Mouse (Mus musculus) stomach, postnatal 0 days (tissue): ENCODE data around the gene Pxdc1. TPM values are rescaled to one million over a fixed set of nuclear protein-coding genes. Genes with fewer than 3 reads are reported as not detected.

Experiments used
- ATAC-seq: fragments of 200-750 bp; cut with Nextera tagmentation; 2 replicates; pipeline ENCODE4 v1.8.0; 2017; ENCODE audit not compliant: low FRiP score, low TSS enrichment
- DNase-seq: peaks from one replicate; pipeline ENCODE4 v3.0.0-alpha.2; 2016; ENCODE audit warnings: low spot score
- H3K27ac ChIP-seq: fragments of 300-500 bp; sonication (generic); replicated peaks from 2 replicates; pipeline ENCODE4 v1.5.1; 2014; ENCODE audit warnings: mild to moderate bottlenecking, control low read depth
- H3K27me3 ChIP-seq: fragments of 300-500 bp; sonication (generic); 2 replicates; pipeline ENCODE4 v1.6.1; 2014; ENCODE audit warnings: low read length; ENCODE audit not compliant: control insufficient read depth, insufficient read depth
- H3K36me3 ChIP-seq: fragments of 300-500 bp; sonication (generic); 2 replicates; pipeline ENCODE4 v1.6.1; 2014; ENCODE audit warnings: low read length, mixed read lengths; ENCODE audit not compliant: control insufficient read depth, insufficient read depth
- H3K4me1 ChIP-seq: fragments of 300-500 bp; sonication (generic); replicated peaks from 2 replicates; pipeline ENCODE4 v1.6.1; 2014; ENCODE audit warnings: antibody characterized with exemption; ENCODE audit not compliant: control insufficient read depth, insufficient read depth
- H3K4me2 ChIP-seq: fragments of 300-500 bp; sonication (generic); replicated peaks from 2 replicates; pipeline ENCODE4 v1.6.1; 2014; ENCODE audit warnings: low read depth, mild to moderate bottlenecking, control low read depth, moderate library complexity
- H3K4me3 ChIP-seq: fragments of 300-500 bp; sonication (generic); 2 replicates; pipeline ENCODE4 v1.5.1; 2014; ENCODE audit warnings: low read depth, low read length, control low read depth
- H3K9ac ChIP-seq: fragments of 300-500 bp; sonication (generic); 2 replicates; pipeline ENCODE4 v1.6.1; 2014; ENCODE audit warnings: mild to moderate bottlenecking, low read length, control low read depth, mixed read lengths
- H3K9me3 ChIP-seq: fragments of 300-500 bp; sonication (generic); 2 replicates; pipeline ENCODE4 v1.6.1; 2016; ENCODE audit warnings: low read length; ENCODE audit not compliant: control insufficient read depth
- CTCF ChIP-seq: IDR thresholded peaks from 2 replicates; pipeline ENCODE4 v1.5.1; 2016; ENCODE audit warnings: antibody characterized with exemption, low read depth, mild to moderate bottlenecking, moderate library complexity
- EP300 ChIP-seq: optimal IDR thresholded peaks from 2 replicates; pipeline ENCODE3; 2016; ENCODE audit warnings: antibody characterized with exemption
- WGBS: fragments of 180-500 bp; shearing (Covaris S2); extraction: QIAGEN DNeasy Blood & Tissue Kit; methylation state at CpG from one replicate; pipeline ENCODE4 v1.1.7; 2014; 5-methylcytosine and 5-hydroxymethylcytosine counted together
- polyA plus RNA-seq: library from polyadenylated mRNA; unstranded; fragments of >200 nt; fragmentation: Nextera tagmentation; extraction: Ambion mirVana; gene quantifications from 2 replicates; pipeline ENCODE4 v1.2.1, GENCODE M21; 2015

Pxdc1 gene
- polyA plus RNA-seq, 1 experiment from 2014 or later: 14.4 TPM

- no peak overlapping the region for H3K27ac ChIP-seq
- WGBS: 46% methylated on average over 2 of the region's 2 CpGs
- no peak for TF ChIP-seq CTCF
- TF ChIP-seq EP300: no peak
These were observed 40.9 kb downstream of the Pxdc1 start for GRCm38 (mm10) chr13:34612402-34612801.

GRCm38 (mm10) chr13:34609711-34610110 lies 43.6 kb downstream of the Pxdc1 start:
- H3K36me3 ChIP-seq: no peaks in the 10 kb centered on the region
- ATAC-seq (no peak), DNase-seq (no peak)
- TF ChIP-seq CTCF (no peak), EP300 (no peak)
- no peaks in the 10 kb centered on the region for H3K27me3 ChIP-seq
- WGBS: 67% methylated on average over 1 of the region's 1 CpGs
- no peak overlapping the region for H3K9ac ChIP-seq
- no peak overlapping the region for H3K27ac ChIP-seq
- H3K4me1 ChIP-seq: no peaks in the 10 kb centered on the region
- no peak overlapping the region for H3K4me3 ChIP-seq
- H3K4me2 ChIP-seq: no peak overlapping the region
- H3K9me3 ChIP-seq: no peaks in the 10 kb centered on the region

More at GRCm38 (mm10) chr13:34612402-34612801, 40.9 kb downstream of the Pxdc1 start:
- H3K27me3 ChIP-seq: no peaks in the 10 kb centered on the region
- H3K9me3 ChIP-seq: no peaks in the 10 kb centered on the region
- H3K36me3 ChIP-seq: no peaks in the 10 kb centered on the region
- no peak overlapping the region for H3K9ac ChIP-seq
- ATAC-seq: no peak
- DNase-seq: no peak
- H3K4me2 ChIP-seq: no peak overlapping the region
- H3K4me3 ChIP-seq: no peak overlapping the region
- no peaks in the 10 kb centered on the region for H3K4me1 ChIP-seq

GRCm38 (mm10) chr13:34607079-34607478 lies 46.2 kb downstream of the Pxdc1 start:
- Histone ChIP-seq H3K4me2 (no peak overlapping the region), H3K27ac (no peak overlapping the region), H3K27me3 (no peaks in the 10 kb centered on the region), H3K4me1 (no peaks in the 10 kb centered on the region), H3K36me3 (no peaks in the 10 kb centered on the region), H3K9ac (no peak overlapping the region), H3K4me3 (no peak overlapping the region), H3K9me3 (no peaks in the 10 kb centered on the region)
- no peak for ATAC-seq
- WGBS: 76% methylated on average over 2 of the region's 2 CpGs
- TF ChIP-seq CTCF: no peak
- TF ChIP-seq EP300: no peak
- DNase-seq: no peak

- H3K9me3 ChIP-seq: no peaks in the 10 kb centered on the region
- 91% methylated on average over 3 of the region's 3 CpGs for WGBS
- H3K9ac ChIP-seq: no peak overlapping the region
- no peaks in the 10 kb centered on the region for H3K27me3 ChIP-seq
- H3K27ac ChIP-seq: no peak overlapping the region
- H3K4me1 ChIP-seq: no peaks in the 10 kb centered on the region
- ATAC-seq: no peak
- no peaks in the 10 kb centered on the region for H3K36me3 ChIP-seq
- DNase-seq: no peak
- no peak overlapping the region for H3K4me3 ChIP-seq
- no peak overlapping the region for H3K4me2 ChIP-seq
- no peak for TF ChIP-seq EP300
- no peak for TF ChIP-seq CTCF
These were observed 47.4 kb downstream of the Pxdc1 start for GRCm38 (mm10) chr13:34605884-34606283.

GRCm38 (mm10) chr13:34605206-34605605 lies 48.1 kb downstream of the Pxdc1 start:
- Histone ChIP-seq H3K27ac (no peak overlapping the region), H3K9me3 (no peaks in the 10 kb centered on the region), H3K9ac (no peak overlapping the region), H3K4me2 (no peak overlapping the region), H3K4me3 (no peak overlapping the region), H3K27me3 (no peaks in the 10 kb centered on the region), H3K36me3 (no peaks in the 10 kb centered on the region), H3K4me1 (no peaks in the 10 kb centered on the region)
- TF ChIP-seq CTCF (peak; percentile 36), EP300 (no peak)
- ATAC-seq: no peak
- no peak for DNase-seq
- WGBS: 70% methylated on average over 5 of the region's 5 CpGs

GRCm38 (mm10) chr13:34604406-34604805 lies 48.9 kb downstream of the Pxdc1 start:
- no peaks in the 10 kb centered on the region for H3K4me1 ChIP-seq
- no peak overlapping the region for H3K4me2 ChIP-seq
- H3K4me3 ChIP-seq: no peak overlapping the region
- H3K27ac ChIP-seq: no peak overlapping the region
- WGBS: 78% methylated on average over 1 of the region's 1 CpGs
- no peaks in the 10 kb centered on the region for H3K27me3 ChIP-seq
- TF ChIP-seq CTCF (no peak), EP300 (no peak)
- H3K36me3 ChIP-seq: no peaks in the 10 kb centered on the region
- H3K9me3 ChIP-seq: no peaks in the 10 kb centered on the region
- no peak overlapping the region for H3K9ac ChIP-seq
- no peak for DNase-seq
- no peak for ATAC-seq
